Mouse (Mus musculus) ovary, postnatal 14 days (tissue): ENCODE measurements around the gene Mylk.

Source experiments
- DNase-seq: peaks from one replicate; pipeline ENCODE4 v3.0.0; 2022; ENCODE audit warnings: low spot score

Gene Mylk

DNA sequence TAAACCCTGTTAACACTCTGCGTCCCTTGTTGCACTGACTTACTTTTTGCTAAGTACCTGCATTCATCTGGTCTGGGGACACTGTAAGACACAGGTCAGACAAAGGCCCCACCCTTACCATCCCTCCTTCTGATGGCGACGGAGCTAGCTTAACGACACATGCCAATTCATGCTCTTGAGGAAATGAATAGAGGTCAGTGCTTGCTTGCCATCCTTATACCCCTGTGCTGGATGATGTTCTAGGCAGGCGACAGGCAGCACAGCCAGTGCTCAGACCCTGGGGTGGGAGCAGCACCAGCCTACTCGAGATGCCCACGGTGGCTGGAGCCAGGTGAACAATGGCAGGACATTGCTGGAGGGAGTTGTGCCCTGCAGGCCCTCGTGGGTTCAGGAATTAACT is 157.8 kb downstream of the Mylk start:
- no peak for DNase-seq

GRCm38 (mm10) chr16:34904876-34905275 is 159.9 kb downstream of the Mylk start:
- no peak for DNase-seq

DNA sequence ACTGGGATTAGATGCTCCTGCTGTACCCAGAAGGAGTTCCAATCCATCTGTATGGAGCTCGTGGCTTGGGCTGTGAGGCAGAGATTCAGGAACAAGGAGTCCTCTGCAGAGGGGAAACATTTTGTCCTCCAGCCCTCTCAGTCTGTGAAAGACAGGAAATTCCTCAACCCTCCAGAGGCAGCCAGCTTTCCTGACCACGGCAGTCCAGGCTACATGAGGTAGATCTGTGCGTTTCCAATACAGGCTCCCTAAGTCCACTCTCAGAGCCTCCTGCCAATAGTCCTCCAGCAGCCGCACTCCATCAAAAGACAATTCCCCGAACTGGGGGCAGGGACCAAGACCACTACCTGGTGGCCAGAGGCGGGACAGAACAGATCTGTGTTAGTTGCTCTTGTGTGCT is 164.4 kb downstream of the Mylk start:
- no peak for DNase-seq

GRCm38 (mm10) chr16:34917373-34917900 is 172.4 kb downstream of the Mylk start:
- DNase-seq: no peak

DNA sequence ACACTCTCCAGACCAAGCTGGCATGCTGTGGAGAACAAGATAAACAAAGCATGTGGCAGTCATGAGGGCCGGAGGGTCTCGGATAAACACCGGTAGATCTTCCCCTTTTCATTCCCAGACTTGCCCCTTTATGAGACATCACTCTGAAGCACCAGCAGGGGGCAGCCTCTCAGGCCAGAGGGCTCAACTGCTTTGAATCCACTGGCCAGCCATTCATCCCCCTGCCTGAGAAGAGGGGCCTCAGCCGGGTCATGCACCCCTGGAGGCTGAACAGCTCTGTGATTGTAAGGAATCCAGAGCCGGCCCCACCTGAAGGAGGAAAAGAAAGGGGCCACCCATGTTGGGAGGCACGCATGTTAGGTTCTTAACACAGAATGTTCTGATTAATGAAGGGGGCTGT is 175.2 kb downstream of the Mylk start:
- peak; percentile 48 for DNase-seq

DNA sequence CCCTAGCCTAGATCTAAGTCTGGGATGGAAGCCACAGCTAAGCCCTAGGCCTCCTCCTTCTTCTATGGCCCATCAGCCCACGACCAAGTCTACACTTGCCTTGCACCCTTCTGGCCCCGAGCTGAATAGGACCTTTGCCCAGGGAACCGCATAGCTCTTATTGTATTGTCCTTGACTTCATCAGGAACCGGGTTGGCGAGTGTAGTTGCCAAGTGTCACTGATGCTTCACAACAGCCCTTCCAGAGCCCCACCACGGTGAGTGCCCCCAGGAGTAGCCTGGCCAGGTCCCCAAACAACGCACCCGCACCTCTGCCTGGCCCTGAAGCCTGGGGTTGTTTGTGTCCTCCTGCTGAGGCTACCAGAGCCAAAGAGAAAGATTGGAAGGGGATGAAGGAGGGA is 175.9 kb downstream of the Mylk start:
- no peak for DNase-seq

DNA sequence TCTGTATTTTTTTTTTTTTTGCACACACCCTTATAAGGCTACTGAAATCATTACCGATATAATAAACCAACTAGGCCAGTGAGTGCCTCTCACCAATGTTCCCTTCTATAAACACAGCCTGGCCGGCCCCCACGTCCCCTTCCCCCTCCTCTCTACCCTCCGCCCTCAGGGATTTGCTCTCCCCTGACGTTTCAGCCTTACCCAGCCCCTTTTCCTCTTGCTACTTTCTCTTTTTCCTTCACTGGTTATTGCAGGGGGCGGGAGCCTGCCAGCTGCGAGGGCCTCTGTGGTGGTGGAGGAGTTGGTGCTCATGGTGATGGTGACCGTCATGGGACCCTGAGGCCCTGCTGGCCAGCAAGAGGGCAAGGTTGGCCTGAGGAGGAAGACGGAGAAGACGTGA is 176.3 kb downstream of the Mylk start:
- peak; percentile 39 for DNase-seq

DNA sequence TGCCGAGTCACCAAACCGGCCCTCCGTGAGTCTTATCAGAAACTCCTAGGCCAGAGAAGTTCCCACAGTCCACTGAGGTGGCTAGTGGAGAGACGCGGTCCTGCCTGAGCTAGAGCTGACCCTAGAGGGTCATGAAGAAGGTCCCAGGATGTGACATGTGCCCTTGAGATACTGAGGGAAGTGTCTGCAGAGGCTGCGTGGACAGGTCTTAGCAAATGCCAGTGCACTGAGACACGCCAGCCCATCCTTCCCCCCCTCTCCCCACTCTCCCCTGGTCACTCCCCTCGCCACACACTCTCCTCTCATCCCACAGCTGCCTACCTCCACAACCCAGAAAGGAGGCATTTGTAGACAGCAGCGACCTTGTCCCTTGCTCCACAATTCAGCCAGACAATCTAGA is 178.6 kb downstream of the Mylk start:
- no peak for DNase-seq

GRCm38 (mm10) chr16:34924324-34924723 is 179.3 kb downstream of the Mylk start:
- no peak for DNase-seq

- DNase-seq: no peak
Measured at GRCm38 (mm10) chr16:34924937-34925618, 180.1 kb downstream of the Mylk start.

GRCm38 (mm10) chr16:34926531-34927435 is 181.8 kb downstream of the Mylk start:
- DNase-seq: no peak

DNA sequence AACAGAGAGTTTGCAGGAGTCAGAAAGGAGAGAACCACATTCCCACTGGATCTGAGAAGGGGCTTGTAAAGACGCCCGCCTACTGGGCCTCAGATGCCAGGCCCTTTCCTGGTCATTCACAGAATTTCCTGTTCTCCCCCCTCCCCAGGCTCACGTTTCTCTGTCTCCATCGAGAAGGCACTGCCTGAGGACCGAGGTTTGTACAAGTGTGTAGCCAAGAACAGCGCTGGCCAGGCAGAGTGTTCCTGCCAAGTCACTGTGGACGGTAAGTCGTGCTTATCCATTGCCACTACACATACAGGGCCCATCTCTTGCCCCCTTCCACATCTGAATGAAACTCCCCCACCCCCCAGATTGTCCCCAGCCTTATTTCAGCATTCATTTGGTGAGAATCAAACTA is 184.7 kb downstream of the Mylk start:
- DNase-seq: no peak

- no peak for DNase-seq
Measured at GRCm38 (mm10) chr16:34930110-34930509, 185.1 kb downstream of the Mylk start.

- DNase-seq: no peak
Measured at GRCm38 (mm10) chr16:34931306-34931705, 186.3 kb downstream of the Mylk start.

DNA sequence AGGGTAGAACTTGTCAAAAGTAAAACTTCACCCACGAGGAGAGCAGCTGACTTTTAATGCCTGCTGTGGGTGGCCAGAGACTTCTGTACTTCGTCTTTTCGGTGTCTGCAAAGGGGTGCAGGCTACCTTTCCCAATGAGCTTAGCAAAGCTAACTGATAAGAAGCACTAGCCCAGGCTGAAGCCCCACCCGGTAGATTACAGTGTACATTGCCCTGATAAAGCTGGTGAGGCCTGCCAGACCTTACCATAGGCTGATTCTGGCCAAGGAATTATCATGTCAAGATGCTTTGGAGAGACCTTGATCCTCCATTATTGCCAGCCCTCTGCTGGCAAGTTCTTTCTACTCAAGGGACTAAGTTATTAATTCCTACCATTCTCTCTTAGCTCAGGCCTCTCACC is 188.2 kb downstream of the Mylk start:
- no peak for DNase-seq

DNA sequence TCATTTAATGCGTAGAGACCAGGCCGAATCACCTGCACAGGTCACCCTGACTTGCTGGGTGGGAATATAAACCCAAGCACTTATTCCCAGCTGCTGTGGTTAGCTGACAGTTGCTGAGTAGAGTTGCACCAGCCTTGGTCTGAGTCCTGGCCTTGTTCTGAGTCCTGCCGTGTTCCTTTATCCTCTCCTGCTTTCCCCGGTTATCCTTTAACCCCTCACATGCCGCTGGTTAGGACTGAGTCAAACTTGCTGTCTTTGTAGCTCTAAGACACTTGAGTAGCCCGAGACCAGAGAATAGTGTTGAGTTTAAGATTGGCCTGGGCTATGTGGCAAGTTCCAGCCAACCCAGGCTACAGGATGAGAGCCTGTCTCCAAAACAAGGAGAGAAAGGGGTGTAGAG is 189.5 kb downstream of the Mylk start:
- DNase-seq: no peak

- no peak for DNase-seq
Measured at GRCm38 (mm10) chr16:34935514-34936338, 190.7 kb downstream of the Mylk start.

GRCm38 (mm10) chr16:34936339-34936810 is 191.4 kb downstream of the Mylk start:
- DNase-seq: no peak

DNA sequence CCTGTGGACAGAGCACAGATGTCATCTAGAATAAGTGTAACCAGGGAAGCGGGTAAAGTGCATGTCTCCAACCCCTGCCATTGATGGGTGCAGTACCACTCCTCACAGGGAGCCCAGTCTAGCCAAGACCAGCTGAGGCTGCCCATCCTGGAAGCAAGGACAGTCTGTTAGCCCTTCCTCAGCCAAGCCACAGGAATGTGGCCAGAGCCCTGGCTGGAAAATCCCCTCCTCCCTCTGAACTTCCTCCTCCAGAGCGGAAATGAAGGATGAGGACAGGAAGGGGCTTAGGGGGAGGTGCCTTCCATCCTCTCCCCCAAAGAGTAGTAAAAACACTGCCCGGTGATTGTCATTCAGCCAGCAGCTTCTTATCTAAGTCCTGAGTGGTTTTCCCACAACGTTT is 192.6 kb downstream of the Mylk start:
- DNase-seq: no peak

DNA sequence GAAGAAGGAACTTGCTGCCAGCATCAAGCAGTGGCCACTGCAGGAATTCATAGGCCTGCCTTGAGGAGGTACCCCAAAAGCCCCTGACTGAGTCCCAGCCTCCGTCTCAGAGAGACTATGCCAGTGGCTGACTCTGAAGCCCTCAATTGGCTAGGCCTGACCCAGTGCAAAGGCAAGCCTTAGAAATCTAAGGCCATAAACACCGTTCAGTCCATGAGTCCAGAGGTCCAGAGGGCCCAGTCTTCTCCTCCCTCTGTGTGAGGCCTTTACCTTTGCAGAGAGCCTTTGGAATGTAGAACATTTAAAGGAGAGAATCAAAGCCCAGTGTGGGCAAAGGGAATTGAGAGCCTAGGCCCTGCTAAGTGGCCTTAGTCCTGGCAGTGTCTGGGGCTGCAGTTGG is 193.2 kb downstream of the Mylk start:
- no peak for DNase-seq

DNA sequence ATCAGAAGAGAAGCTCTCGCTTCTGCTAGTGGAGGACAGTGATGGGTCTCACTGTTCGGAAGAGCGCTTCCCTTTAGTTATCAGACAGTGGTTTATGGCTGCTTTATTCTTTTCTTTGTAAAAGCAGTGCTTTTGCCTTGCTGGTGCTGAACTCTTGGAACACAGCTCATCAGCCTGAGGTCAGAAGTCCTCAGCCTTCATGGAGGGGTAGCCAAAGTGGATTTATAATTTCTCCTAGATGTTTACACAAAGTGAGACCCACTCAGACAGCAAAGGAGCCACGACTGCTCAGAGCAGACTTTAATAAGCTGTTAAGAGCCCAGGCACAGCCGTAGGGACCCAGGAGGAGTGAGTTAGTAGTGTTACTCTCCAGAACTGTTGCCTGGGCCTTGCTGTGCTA is 194.9 kb downstream of the Mylk start:
- no peak for DNase-seq

GRCm38 (mm10) chr16:34940363-34940762 is 195.4 kb downstream of the Mylk start:
- DNase-seq: no peak
